Mouse (Mus musculus): ENCODE data around the gene Osgin1. TPM values are rescaled to one million over a fixed set of nuclear protein-coding genes. Genes with fewer than 3 reads are reported as not detected.

Gene Osgin1
- polyA plus RNA-seq, 1 experiment from 2014 or later = 0.74 TPM

GRCm38 (mm10) chr8:119461356-119461755 is 27.4 kb downstream of the Osgin1 start:
- 66% methylated on average over 9 of the region's 9 CpGs for WGBS
- H3K4me1 ChIP-seq (ENCODE audit: control insufficient read depth, insufficient read depth, low read length) = peaks cover 13% of the 10 kb centered on the region
- no peaks in the 10 kb centered on the region for H3K36me3 ChIP-seq (ENCODE audit: control insufficient read depth, insufficient read depth)
- H3K4me3 ChIP-seq (ENCODE audit: low read length) = no peak overlapping the region
- peaks cover 6% of the 10 kb centered on the region; the same call in 1 of the 2 replicates for H3K27me3 ChIP-seq (ENCODE audit: control insufficient read depth, insufficient read depth, low read length)
- no peak overlapping the region for H3K4me2 ChIP-seq (ENCODE audit: low read depth, low read length)
- H3K9me3 ChIP-seq (replicated peaks; ENCODE audit: control insufficient read depth, low read length) = no peaks in the 10 kb centered on the region
- ATAC-seq (replicated peaks; ENCODE audit: extremely low read depth, insufficient read depth, low FRiP score) = no peak
- H3K27ac ChIP-seq (ENCODE audit: low read length) = no peak overlapping the region
- no peak overlapping the region for H3K9ac ChIP-seq (ENCODE audit: low read length)

- H3K27me3 ChIP-seq (ENCODE audit: control insufficient read depth, insufficient read depth, low read length) = peaks cover 6% of the 10 kb centered on the region; the same call in 1 of the 2 replicates
Observed at GRCm38 (mm10) chr8:119463709-119464108, 29.8 kb downstream of the Osgin1 start.

GRCm38 (mm10) chr8:119466105-119466504 is 32.2 kb downstream of the Osgin1 start:
- Histone ChIP-seq H3K9me3 (replicated peaks; ENCODE audit: control insufficient read depth, low read length) (no peaks in the 10 kb centered on the region), H3K9ac (ENCODE audit: low read length) (no peak overlapping the region), H3K4me1 (ENCODE audit: control insufficient read depth, insufficient read depth, low read length) (peaks cover 7% of the 10 kb centered on the region), H3K27me3 (ENCODE audit: control insufficient read depth, insufficient read depth, low read length) (peaks cover 6% of the 10 kb centered on the region; the same call in 1 of the 2 replicates), H3K27ac (ENCODE audit: low read length) (no peak overlapping the region), H3K4me3 (ENCODE audit: low read length) (no peak overlapping the region), H3K36me3 (ENCODE audit: control insufficient read depth, insufficient read depth) (no peaks in the 10 kb centered on the region), H3K4me2 (ENCODE audit: low read depth, low read length) (peak overlapping the region; percentile 18; the same call in 1 of the 2 replicates)
- peak; percentile 20; the same call in 1 of the 2 replicates for ATAC-seq (replicated peaks; ENCODE audit: extremely low read depth, insufficient read depth, low FRiP score)
- 4% methylated on average over 18 of the region's 18 CpGs for WGBS

More at GRCm38 (mm10) chr8:119463709-119464108, 29.8 kb downstream of the Osgin1 start:
- Histone ChIP-seq H3K4me2 (ENCODE audit: low read depth, low read length) (no peak overlapping the region), H3K9ac (ENCODE audit: low read length) (no peak overlapping the region), H3K36me3 (ENCODE audit: control insufficient read depth, insufficient read depth) (no peaks in the 10 kb centered on the region), H3K27ac (ENCODE audit: low read length) (no peak overlapping the region), H3K4me1 (ENCODE audit: control insufficient read depth, insufficient read depth, low read length) (peaks cover 14% of the 10 kb centered on the region), H3K9me3 (replicated peaks; ENCODE audit: control insufficient read depth, low read length) (no peaks in the 10 kb centered on the region), H3K4me3 (ENCODE audit: low read length) (no peak overlapping the region)
- 42% methylated on average over 7 of the region's 7 CpGs for WGBS
- no peak for ATAC-seq (replicated peaks; ENCODE audit: extremely low read depth, insufficient read depth, low FRiP score)

- Histone ChIP-seq H3K27me3 (ENCODE audit: control insufficient read depth, insufficient read depth, low read length) (peaks cover 6% of the 10 kb centered on the region; the same call in 1 of the 2 replicates), H3K9ac (ENCODE audit: low read length) (no peak overlapping the region)
Observed at GRCm38 (mm10) chr8:119466794-119467193, 32.9 kb downstream of the Osgin1 start.

GRCm38 (mm10) chr8:119468091-119468490 is 34.2 kb downstream of the Osgin1 start:
- H3K27me3 ChIP-seq (ENCODE audit: control insufficient read depth, insufficient read depth, low read length) = peaks cover 6% of the 10 kb centered on the region; the same call in 1 of the 2 replicates
- H3K4me3 ChIP-seq (ENCODE audit: low read length) = no peak overlapping the region
- no peaks in the 10 kb centered on the region for H3K9me3 ChIP-seq (replicated peaks; ENCODE audit: control insufficient read depth, low read length)
- H3K36me3 ChIP-seq (ENCODE audit: control insufficient read depth, insufficient read depth) = no peaks in the 10 kb centered on the region
- no peak overlapping the region for H3K9ac ChIP-seq (ENCODE audit: low read length)
- no peak overlapping the region for H3K4me2 ChIP-seq (ENCODE audit: low read depth, low read length)
- WGBS = 83% methylated on average over 8 of the region's 8 CpGs
- peaks cover 7% of the 10 kb centered on the region for H3K4me1 ChIP-seq (ENCODE audit: control insufficient read depth, insufficient read depth, low read length)
- no peak overlapping the region for H3K27ac ChIP-seq (ENCODE audit: low read length)
- no peak for ATAC-seq (replicated peaks; ENCODE audit: extremely low read depth, insufficient read depth, low FRiP score)

More at GRCm38 (mm10) chr8:119466794-119467193, 32.9 kb downstream of the Osgin1 start:
- Histone ChIP-seq H3K27ac (ENCODE audit: low read length) (no peak overlapping the region), H3K4me1 (ENCODE audit: control insufficient read depth, insufficient read depth, low read length) (peaks cover 7% of the 10 kb centered on the region), H3K4me3 (ENCODE audit: low read length) (no peak overlapping the region), H3K9me3 (replicated peaks; ENCODE audit: control insufficient read depth, low read length) (no peaks in the 10 kb centered on the region), H3K36me3 (ENCODE audit: control insufficient read depth, insufficient read depth) (no peaks in the 10 kb centered on the region), H3K4me2 (ENCODE audit: low read depth, low read length) (no peak overlapping the region)
- WGBS = 75% methylated on average over 10 of the region's 10 CpGs
- ATAC-seq (replicated peaks; ENCODE audit: extremely low read depth, insufficient read depth, low FRiP score) = no peak

GRCm38 (mm10) chr8:119478684-119479083 is 44.8 kb downstream of the Osgin1 start:
- WGBS = 36% methylated on average over 5 of the region's 5 CpGs
- no peak overlapping the region for H3K4me2 ChIP-seq (ENCODE audit: low read depth, low read length)
- no peaks in the 10 kb centered on the region for H3K36me3 ChIP-seq (ENCODE audit: control insufficient read depth, insufficient read depth)
- H3K9me3 ChIP-seq (replicated peaks; ENCODE audit: control insufficient read depth, low read length) = no peaks in the 10 kb centered on the region
- no peak for ATAC-seq (replicated peaks; ENCODE audit: extremely low read depth, insufficient read depth, low FRiP score)
- no peaks in the 10 kb centered on the region for H3K27me3 ChIP-seq (ENCODE audit: control insufficient read depth, insufficient read depth, low read length)
- no peak overlapping the region for H3K9ac ChIP-seq (ENCODE audit: low read length)
- H3K4me1 ChIP-seq (ENCODE audit: control insufficient read depth, insufficient read depth, low read length) = no peaks in the 10 kb centered on the region
- no peak overlapping the region for H3K27ac ChIP-seq (ENCODE audit: low read length)
- no peak overlapping the region for H3K4me3 ChIP-seq (ENCODE audit: low read length)

GRCm38 (mm10) chr8:119484145-119484896 is 50.4 kb downstream of the Osgin1 start:
- no peaks in the 10 kb centered on the region for H3K27me3 ChIP-seq (ENCODE audit: control insufficient read depth, insufficient read depth, low read length)
- H3K9me3 ChIP-seq (replicated peaks; ENCODE audit: control insufficient read depth, low read length) = no peaks in the 10 kb centered on the region
- H3K36me3 ChIP-seq (ENCODE audit: control insufficient read depth, insufficient read depth) = no peaks in the 10 kb centered on the region
- no peak overlapping the region for H3K9ac ChIP-seq (ENCODE audit: low read length)
- WGBS = 75% methylated on average over 11 of the region's 11 CpGs
- no peak overlapping the region for H3K27ac ChIP-seq (ENCODE audit: low read length)
- no peak for ATAC-seq (replicated peaks; ENCODE audit: extremely low read depth, insufficient read depth, low FRiP score)
- H3K4me2 ChIP-seq (ENCODE audit: low read depth, low read length) = no peak overlapping the region
- H3K4me1 ChIP-seq (ENCODE audit: control insufficient read depth, insufficient read depth, low read length) = no peaks in the 10 kb centered on the region
- no peak overlapping the region for H3K4me3 ChIP-seq (ENCODE audit: low read length)

GRCm38 (mm10) chr8:119487093-119487492 is 53.2 kb downstream of the Osgin1 start:
- Histone ChIP-seq H3K9me3 (replicated peaks; ENCODE audit: control insufficient read depth, low read length) (no peaks in the 10 kb centered on the region), H3K27ac (ENCODE audit: low read length) (no peak overlapping the region), H3K36me3 (ENCODE audit: control insufficient read depth, insufficient read depth) (no peaks in the 10 kb centered on the region), H3K4me3 (ENCODE audit: low read length) (no peak overlapping the region), H3K4me2 (ENCODE audit: low read depth, low read length) (no peak overlapping the region), H3K9ac (ENCODE audit: low read length) (no peak overlapping the region), H3K27me3 (ENCODE audit: control insufficient read depth, insufficient read depth, low read length) (no peaks in the 10 kb centered on the region), H3K4me1 (ENCODE audit: control insufficient read depth, insufficient read depth, low read length) (peaks cover 12% of the 10 kb centered on the region)
- ATAC-seq (replicated peaks; ENCODE audit: extremely low read depth, insufficient read depth, low FRiP score) = no peak
- WGBS = 70% methylated on average over 7 of the region's 7 CpGs
